Mouse (Mus musculus): ENCODE results near the gene Trpv2. TPM values are rescaled to one million over a fixed set of nuclear protein-coding genes. Genes with fewer than 3 reads are reported as not detected.

Gene Trpv2
- total and polyA plus RNA-seq, 3 experiments, result 39.2 to 58.7 (median 46.2) TPM

DNA sequence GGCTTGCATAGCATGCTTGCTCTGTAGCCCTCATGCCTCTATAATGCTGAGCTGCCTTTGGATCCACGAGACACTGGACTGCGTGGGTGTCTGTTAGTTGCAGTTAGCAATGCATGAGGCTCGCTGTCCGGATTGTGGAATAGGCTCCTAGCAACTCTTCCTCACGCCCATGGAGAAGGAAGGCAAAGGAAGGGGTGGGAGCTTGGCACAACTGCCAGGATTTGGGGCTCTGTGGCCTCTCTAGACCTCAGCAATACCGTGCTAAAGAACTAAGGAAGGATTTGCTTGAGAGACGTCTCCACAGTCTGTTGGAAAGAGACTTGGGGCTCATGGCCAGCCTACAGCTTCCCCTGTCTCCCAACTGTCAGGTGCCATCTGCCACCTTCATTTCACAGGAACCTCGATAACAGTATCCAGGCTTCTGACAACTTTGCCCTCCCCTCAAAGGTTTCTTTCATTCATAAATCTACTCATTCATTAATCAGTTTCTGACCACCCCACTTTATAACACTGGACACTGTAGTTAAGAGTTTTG, 40.7 kb downstream of the Trpv2 start:
- in situ Hi-C loops (cut with MboI; ENCODE audit: low pct_ligation_motif_present, low pct_unique_long_range_greater_than_20kb, low sequenced_read_pairs), result loop anchor here (5.0 kb wide), 2 partner anchors 32 to 62 kb away; partner anchors contain the start of genes Lrrc75a and Mmgt2
- peaks cover 2 to 5% of the 10 kb centered on the region in 2 experiments for H3K4me1 ChIP-seq (ENCODE audit: control insufficient read depth in 1 of 2, insufficient read depth in 2 of 2)
- H3K4me2 ChIP-seq (ENCODE audit: insufficient read depth, low read depth, poor library complexity, severe bottlenecking), result no peak overlapping the region
- no peak for DNase-seq (ENCODE audit: extremely low read depth)
- no peaks in the 10 kb centered on the region for H3K79me2 ChIP-seq (replicated peaks; ENCODE audit: control insufficient read depth, extremely low read depth, insufficient read depth, poor library complexity, severe bottlenecking)
- no peak overlapping the region for H3K4me3 ChIP-seq (replicated peaks in 1 of 3; ENCODE audit: low read depth in 2 of 3, low read length in 2 of 3, poor library complexity in 1 of 3)
- no peaks in the 10 kb centered on the region for H3K27me3 ChIP-seq (replicated peaks)
- H3K9me3 ChIP-seq (replicated peaks; ENCODE audit: low read length), result no peaks in the 10 kb centered on the region
- H3K36me3 ChIP-seq (replicated peaks in 1 of 2; ENCODE audit: control insufficient read depth in 1 of 2, insufficient read depth in 1 of 2, low read length in 1 of 2), result peaks cover 0 to 22% of the 10 kb centered on the region in 2 experiments
- dilution Hi-C loops (cut with MboI; ENCODE audit: extremely low pct_ligation_motif_present, extremely low pct_unique_long_range_greater_than_20kb, low sequenced_read_pairs), result no loop called here
- TF ChIP-seq ZC3H11A (IDR thresholded peaks at IDR 0.05; ENCODE audit: low read depth, low read length), result no peak
- TF ChIP-seq MAX (IDR thresholded peaks at IDR 0.05; ENCODE audit: low read length), result no peak
- no peak for TF ChIP-seq SMC3 (IDR thresholded peaks at IDR 0.05; ENCODE audit: low read depth, low read length)
- no peak for TF ChIP-seq MYC (IDR thresholded peaks at IDR 0.05; ENCODE audit: low read depth, low read length)
- TF ChIP-seq MXI1 (IDR thresholded peaks at IDR 0.05; ENCODE audit: low read depth, low read length), result no peak
- TF ChIP-seq BHLHE40 (IDR thresholded peaks at IDR 0.05; ENCODE audit: low read depth, low read length), result no peak
- H3K9ac ChIP-seq (ENCODE audit: insufficient read depth, low read depth), result no peak overlapping the region
- H3K27ac ChIP-seq (ENCODE audit: insufficient read depth, low read depth), result no peak overlapping the region

DNA sequence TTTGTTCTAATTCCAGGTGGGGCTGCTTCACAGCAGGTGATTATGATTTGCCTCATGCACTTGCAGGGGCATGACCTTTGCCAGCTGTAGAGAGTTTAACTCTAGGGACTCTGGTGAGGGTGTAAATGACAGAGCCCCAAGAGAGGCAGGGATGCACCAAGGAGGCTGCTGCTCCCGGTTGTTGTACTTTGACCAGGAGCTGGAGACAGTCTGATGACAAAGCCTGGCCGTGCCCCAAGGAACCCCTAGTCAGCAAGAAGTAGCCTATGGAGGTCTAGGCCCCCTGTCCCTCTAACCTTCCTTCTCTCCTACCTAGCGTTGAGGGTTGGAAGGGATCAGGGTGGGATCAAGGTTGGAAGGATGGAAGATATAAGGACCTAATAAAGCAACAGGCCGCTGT, 41.2 kb downstream of the Trpv2 start:
- Histone ChIP-seq H3K27me3 (replicated peaks) (no peaks in the 10 kb centered on the region), H3K4me1 (ENCODE audit: control insufficient read depth in 1 of 2, insufficient read depth in 2 of 2) (peaks cover 2 to 5% of the 10 kb centered on the region in 2 experiments), H3K9ac (ENCODE audit: insufficient read depth, low read depth) (no peak overlapping the region), H3K79me2 (replicated peaks; ENCODE audit: control insufficient read depth, extremely low read depth, insufficient read depth, poor library complexity, severe bottlenecking) (no peaks in the 10 kb centered on the region), H3K4me2 (ENCODE audit: insufficient read depth, low read depth, poor library complexity, severe bottlenecking) (no peak overlapping the region), H3K27ac (ENCODE audit: insufficient read depth, low read depth) (no peak overlapping the region), H3K36me3 (replicated peaks in 1 of 2; ENCODE audit: control insufficient read depth in 1 of 2, insufficient read depth in 1 of 2, low read length in 1 of 2) (peaks cover 0 to 22% of the 10 kb centered on the region in 2 experiments), H3K9me3 (replicated peaks; ENCODE audit: low read length) (no peaks in the 10 kb centered on the region), H3K4me3 (replicated peaks in 1 of 3; ENCODE audit: low read depth in 2 of 3, low read length in 2 of 3, poor library complexity in 1 of 3) (no peak overlapping the region)
- DNase-seq (ENCODE audit: extremely low read depth), result no peak
- dilution Hi-C loops (cut with MboI; ENCODE audit: extremely low pct_ligation_motif_present, extremely low pct_unique_long_range_greater_than_20kb, low sequenced_read_pairs) (no loop called here), in situ Hi-C loops (cut with MboI; ENCODE audit: low pct_ligation_motif_present, low pct_unique_long_range_greater_than_20kb, low sequenced_read_pairs) (no loop called here)
- TF ChIP-seq RCOR1 (conservative IDR thresholded peaks at IDR 0.05; ENCODE audit: low read depth, low read length), result no peak
- no peak for TF ChIP-seq MXI1 (IDR thresholded peaks at IDR 0.05; ENCODE audit: low read depth, low read length)
- TF ChIP-seq SIN3A (IDR thresholded peaks at IDR 0.05; ENCODE audit: low read length), result no peak
- TF ChIP-seq TBP (conservative IDR thresholded peaks at IDR 0.05; ENCODE audit: low read depth, low read length), result no peak
- no peak for TF ChIP-seq IRF4 (IDR thresholded peaks at IDR 0.05; ENCODE audit: low read depth, low read length)
- no peak for TF ChIP-seq JUN (IDR thresholded peaks at IDR 0.05; ENCODE audit: insufficient read depth, low read depth, low read length)
- TF ChIP-seq MAX (IDR thresholded peaks at IDR 0.05; ENCODE audit: low read length), result no peak
- no peak for TF ChIP-seq ETS1 (conservative IDR thresholded peaks at IDR 0.05; ENCODE audit: low read depth, low read length)
- no peak for TF ChIP-seq ZNF384 (IDR thresholded peaks at IDR 0.05; ENCODE audit: low read depth, low read length)
- no peak for TF ChIP-seq E2F4 (IDR thresholded peaks at IDR 0.05; ENCODE audit: insufficient replicate concordance, low read depth, low read length)
- no peak for TF ChIP-seq POLR2A (IDR thresholded peaks at IDR 0.05; ENCODE audit: low read depth, low read length)
- no peak for TF ChIP-seq HCFC1 (IDR thresholded peaks at IDR 0.05; ENCODE audit: low read depth, low read length)
- no peak for TF ChIP-seq NELFE (IDR thresholded peaks at IDR 0.05; ENCODE audit: low read depth, low read length)
- no peak for TF ChIP-seq MAFK (IDR thresholded peaks at IDR 0.05; ENCODE audit: insufficient replicate concordance, low read length)
- no peak for TF ChIP-seq MEF2A (IDR thresholded peaks at IDR 0.05; ENCODE audit: borderline replicate concordance, low read depth, low read length)
- no peak for TF ChIP-seq ZMIZ1 (IDR thresholded peaks at IDR 0.05; ENCODE audit: low read depth, low read length)
- no peak for TF ChIP-seq KAT2A (IDR thresholded peaks at IDR 0.05; ENCODE audit: insufficient replicate concordance, low read length)
- TF ChIP-seq PAX5 (IDR thresholded peaks at IDR 0.05; ENCODE audit: low read length), result no peak
- no peak for TF ChIP-seq POLR2AphosphoS2 (IDR thresholded peaks at IDR 0.05; ENCODE audit: low read depth, low read length)

Data from CH12.LX (cell line).